Mouse (Mus musculus) heart, embryonic 13.5 days (tissue): Measurements from ENCODE around the gene Gm4297. TPM values are rescaled to one million over a fixed set of nuclear protein-coding genes. Genes with fewer than 3 reads are reported as not detected.
"Not testable (repeated sequence)": the region's sequence is repeated elsewhere in the genome, so short reads cannot be mapped to it uniquely, and the experiment has no call there.

Experiments
- ATAC-seq: fragments of 200-750 bp; cut with Nextera tagmentation; 2 replicates; pipeline ENCODE4 v1.8.0; 2017; ENCODE audit warnings: moderate TSS enrichment; ENCODE audit not compliant: insufficient number of reproducible peaks, low FRiP score, low TSS enrichment; ENCODE audit errors: extremely low read depth
- H3K27ac ChIP-seq: fragments of 300-500 bp; sonication (generic); replicated peaks from 2 replicates; pipeline ENCODE4 v1.5.1; 2015; ENCODE audit warnings: moderate library complexity, mild to moderate bottlenecking, inconsistent platforms
- H3K27me3 ChIP-seq: fragments of 300-500 bp; sonication (generic); replicated peaks from 2 replicates; pipeline ENCODE4 v1.6.1; 2015; ENCODE audit warnings: mild to moderate bottlenecking, inconsistent platforms
- H3K36me3 ChIP-seq: fragments of 300-500 bp; sonication (generic); 2 replicates; pipeline ENCODE4 v1.6.1; 2015; ENCODE audit warnings: mild to moderate bottlenecking, inconsistent platforms
- H3K4me1 ChIP-seq: fragments of 300-500 bp; sonication (generic); 2 replicates; pipeline ENCODE4 v1.6.1; 2015; ENCODE audit warnings: inconsistent platforms
- H3K4me2 ChIP-seq: fragments of 300-500 bp; sonication (generic); 2 replicates; pipeline ENCODE4 v1.6.1; 2015; ENCODE audit warnings: inconsistent platforms, mild to moderate bottlenecking, moderate library complexity
- H3K4me3 ChIP-seq: fragments of 300-500 bp; sonication (generic); 2 replicates; pipeline ENCODE4 v1.5.1; 2015; ENCODE audit warnings: moderate library complexity, mild to moderate bottlenecking, inconsistent platforms
- H3K9ac ChIP-seq: fragments of 300-500 bp; sonication (generic); 2 replicates; pipeline ENCODE4 v1.6.1; 2015; ENCODE audit warnings: inconsistent platforms, mild to moderate bottlenecking, moderate library complexity
- H3K9me3 ChIP-seq: fragments of 300-500 bp; sonication (generic); 2 replicates; pipeline ENCODE4 v1.6.1; 2016; ENCODE audit warnings: inconsistent platforms
- WGBS: fragments of 180-500 bp; shearing (Covaris S2); methylation state at CpG from one replicate; pipeline ENCODE4 v1.1.7; 2015; ENCODE audit warnings: mixed read lengths; 5-methylcytosine and 5-hydroxymethylcytosine counted together
- microRNA-seq: library from miRNA; unstranded; fragments of <30 nt; microRNA quantifications from one replicate; pipeline ENCODE4, GENCODE M21; 2016
- polyA plus RNA-seq: library from polyadenylated mRNA; unstranded; fragments of >200 nt; fragmentation: Nextera tagmentation; extraction: Ambion mirVana; gene quantifications from 2 replicates; pipeline ENCODE4 v1.2.1, GENCODE M21; 2015

Gm4297 gene
- polyA plus RNA-seq = not detected in 2 replicates

- H3K4me2 ChIP-seq, ATAC-seq, H3K27me3 ChIP-seq, H3K27ac ChIP-seq, H3K9ac ChIP-seq, H3K4me3 ChIP-seq, H3K9me3 ChIP-seq, H3K36me3 ChIP-seq, H3K4me1 ChIP-seq: not testable (repeated sequence)
- WGBS = 63% methylated on average over 4 of the region's 4 CpGs
Measured at GRCm38 (mm10) chrX:24574795-24575194, at the start of gene Gm4297. Gene Gm4297, minus strand, starts transcription at chrX:24574895.

Small RNA genes within 50 kb of the gene (microRNA-seq; reads per million reads assigned to microRNA genes)
- gene Gm27839 = not detected
- not detected for gene Gm27910

Other genes with a start within 250 kb of the Gm4297 start
- gene Gm5934, start 74.1 kb downstream of the Gm4297 start, polyA plus RNA-seq = not detected in 2 replicates
- gene Gm5935, start 200.3 kb upstream of the Gm4297 start, polyA plus RNA-seq = not detected in 2 replicates